Mouse (Mus musculus): ENCODE results near the gene Gm17268. TPM values are rescaled to one million over a fixed set of nuclear protein-coding genes. Genes with fewer than 3 reads are reported as not detected.

The Gm17268 gene
- polyA plus RNA-seq, 1 experiment from 2014 or later = not detected

DNA sequence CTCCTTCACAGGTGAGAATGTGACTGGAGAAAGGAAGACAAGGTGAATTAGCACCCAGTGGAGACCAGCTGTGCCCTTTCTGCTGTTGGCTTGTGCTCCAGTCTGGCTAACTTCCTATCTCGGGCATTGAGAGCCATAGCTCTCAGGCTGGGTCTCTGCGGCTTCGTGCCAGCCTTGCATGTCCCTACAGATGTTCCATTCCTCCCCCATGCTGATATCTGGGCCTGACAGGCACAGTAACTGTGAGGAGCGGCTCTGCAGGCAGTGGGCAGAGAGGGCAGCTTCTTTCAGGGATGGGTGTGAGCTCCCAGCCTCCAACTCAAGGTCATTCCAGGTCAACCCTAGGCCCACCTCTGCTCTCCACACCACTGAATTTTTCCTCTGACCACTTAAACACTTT, 38.9 kb downstream of the Gm17268 start:
- Histone ChIP-seq H3K27ac (no peak overlapping the region), H3K4me2 (no peak overlapping the region), H3K4me1 (replicated peaks) (no peaks in the 10 kb centered on the region), H3K9ac (no peak overlapping the region), H3K4me3 (no peak overlapping the region), H3K36me3 (no peaks in the 10 kb centered on the region), H3K27me3 (0 out of 2 replicates have a peak, but pooled peaks cover 7% of the 10 kb centered on the region), H3K9me3 (no peaks in the 10 kb centered on the region)
- no peak for ATAC-seq (ENCODE audit: low FRiP score)
- WGBS = 92% methylated on average over 4 of the region's 4 CpGs

DNA sequence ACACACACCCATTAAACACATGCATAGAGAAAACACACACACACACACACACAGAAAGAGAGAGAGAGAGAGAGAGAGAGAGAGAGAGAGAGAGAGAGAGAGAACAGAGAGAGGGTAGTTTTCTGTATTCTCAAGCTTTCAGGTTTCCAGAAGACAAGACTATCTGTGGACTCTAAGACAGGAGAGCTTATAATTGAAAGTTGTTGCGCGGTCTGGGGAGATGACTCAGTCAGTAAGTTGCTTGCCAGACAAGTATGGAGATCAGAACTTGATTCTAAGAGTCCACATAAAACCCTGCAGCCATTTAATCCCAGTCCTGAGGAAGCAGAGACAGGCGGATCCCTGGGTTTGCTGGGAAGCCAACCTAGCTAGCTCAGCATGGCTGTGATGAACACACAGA, 39.7 kb downstream of the Gm17268 start:
- no peaks in the 10 kb centered on the region for H3K9me3 ChIP-seq
- H3K4me3 ChIP-seq = no peak overlapping the region
- H3K27ac ChIP-seq = no peak overlapping the region
- no peak overlapping the region for H3K9ac ChIP-seq
- no peak overlapping the region for H3K4me2 ChIP-seq
- ATAC-seq (ENCODE audit: low FRiP score) = no peak
- WGBS = 86% methylated on average over 3 of the region's 3 CpGs
- H3K4me1 ChIP-seq (replicated peaks) = no peaks in the 10 kb centered on the region
- H3K27me3 ChIP-seq = 0 out of 2 replicates have a peak, but pooled peaks cover 7% of the 10 kb centered on the region
- no peaks in the 10 kb centered on the region for H3K36me3 ChIP-seq

DNA sequence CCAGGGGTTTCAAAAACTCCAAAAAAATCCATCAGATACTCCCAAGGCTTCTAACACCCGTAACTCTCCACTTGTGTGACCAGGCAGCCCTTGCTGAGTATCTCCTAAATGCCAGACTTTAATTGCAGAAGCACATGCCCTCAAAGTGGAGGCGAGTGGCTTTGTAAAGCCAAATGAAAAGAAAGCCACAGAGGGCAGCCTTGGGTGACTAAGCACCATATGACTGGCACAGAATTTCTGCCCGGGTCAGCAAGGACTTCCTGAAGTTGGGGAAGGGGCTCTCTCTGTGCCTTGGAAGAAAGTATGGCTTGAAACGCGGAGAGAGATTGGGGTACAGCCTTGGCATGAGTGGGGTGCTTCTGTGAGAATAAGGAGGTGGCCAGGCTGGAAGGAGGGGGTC, 41.3 kb downstream of the Gm17268 start:
- no peaks in the 10 kb centered on the region for H3K36me3 ChIP-seq
- H3K27me3 ChIP-seq = peaks cover 6% of the 10 kb centered on the region; the same call in 1 of the 2 replicates
- H3K27ac ChIP-seq = no peak overlapping the region
- H3K4me3 ChIP-seq = no peak overlapping the region
- 88% methylated on average over 5 of the region's 5 CpGs for WGBS
- H3K9ac ChIP-seq = no peak overlapping the region
- H3K4me2 ChIP-seq = no peak overlapping the region
- no peaks in the 10 kb centered on the region for H3K4me1 ChIP-seq (replicated peaks)
- H3K9me3 ChIP-seq = no peaks in the 10 kb centered on the region
- ATAC-seq (ENCODE audit: low FRiP score) = no peak

DNA sequence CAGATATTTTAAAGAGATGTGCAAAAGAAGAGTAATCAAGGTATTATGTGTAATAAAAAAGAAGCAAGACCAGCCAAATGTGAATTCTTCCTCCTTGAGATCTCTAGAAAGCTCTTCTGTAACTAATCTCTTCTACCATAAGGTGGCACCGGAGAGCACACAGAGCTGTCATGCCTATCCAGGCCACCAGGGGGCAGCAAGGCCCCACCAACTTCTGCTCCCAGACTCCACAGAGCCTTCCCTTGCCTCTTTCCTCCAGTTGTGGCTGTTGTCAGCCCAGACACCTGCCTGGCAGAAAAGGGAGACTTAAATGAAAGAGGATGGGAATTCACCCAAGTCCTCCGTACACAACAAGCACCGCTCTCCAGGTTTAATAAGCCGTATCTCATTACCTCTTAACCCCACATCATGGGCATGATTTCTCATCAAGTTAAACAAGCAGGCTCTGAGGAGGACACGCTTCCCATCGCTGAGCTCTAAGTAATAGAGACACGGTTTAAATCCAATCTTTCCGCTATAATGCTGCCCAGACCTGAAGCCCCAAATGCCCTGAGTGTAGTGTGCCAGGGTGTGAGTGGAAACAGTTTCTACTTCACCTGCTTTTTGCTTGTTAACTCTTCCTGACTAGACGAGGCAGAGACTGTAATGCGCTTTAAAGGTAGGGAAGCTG, 42.1 kb downstream of the Gm17268 start:
- H3K36me3 ChIP-seq = no peaks in the 10 kb centered on the region
- 66% methylated on average over 10 of the region's 10 CpGs for WGBS
- H3K4me3 ChIP-seq = no peak overlapping the region
- H3K9me3 ChIP-seq = no peaks in the 10 kb centered on the region
- no peaks in the 10 kb centered on the region for H3K4me1 ChIP-seq (replicated peaks)
- peaks cover 4% of the 10 kb centered on the region; the same call in 1 of the 2 replicates for H3K27me3 ChIP-seq
- no peak; the same call in 1 of the 2 replicates for ATAC-seq (ENCODE audit: low FRiP score)
- H3K27ac ChIP-seq = no peak overlapping the region
- H3K9ac ChIP-seq = no peak overlapping the region
- no peak overlapping the region for H3K4me2 ChIP-seq

DNA sequence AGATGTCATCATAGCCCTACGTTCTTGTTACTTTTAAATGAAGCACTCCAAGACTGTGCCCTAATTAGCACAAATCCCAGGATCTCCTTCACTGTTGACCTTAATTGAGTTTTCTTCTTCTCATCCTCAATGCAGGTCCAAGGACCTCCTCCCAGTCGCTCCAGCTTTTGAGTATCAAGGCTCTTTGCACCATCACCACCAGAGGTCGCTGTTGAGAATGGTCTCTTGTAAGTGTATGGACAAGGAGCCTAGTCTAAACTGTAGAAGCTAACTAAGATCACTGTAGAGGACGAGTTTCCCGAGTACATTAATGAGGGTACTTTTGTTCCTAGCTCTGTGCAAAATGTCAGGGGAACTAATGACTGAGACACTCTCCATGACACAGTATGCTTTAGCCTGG, 55.2 kb downstream of the Gm17268 start:
- Histone ChIP-seq H3K9ac (no peak overlapping the region), H3K27me3 (no peaks in the 10 kb centered on the region), H3K36me3 (no peaks in the 10 kb centered on the region), H3K4me1 (replicated peaks) (peaks cover 9% of the 10 kb centered on the region), H3K4me3 (no peak overlapping the region), H3K4me2 (no peak overlapping the region), H3K9me3 (no peaks in the 10 kb centered on the region), H3K27ac (no peak overlapping the region)
- 42% methylated on average over 5 of the region's 5 CpGs for WGBS
- no peak for ATAC-seq (ENCODE audit: low FRiP score)

DNA sequence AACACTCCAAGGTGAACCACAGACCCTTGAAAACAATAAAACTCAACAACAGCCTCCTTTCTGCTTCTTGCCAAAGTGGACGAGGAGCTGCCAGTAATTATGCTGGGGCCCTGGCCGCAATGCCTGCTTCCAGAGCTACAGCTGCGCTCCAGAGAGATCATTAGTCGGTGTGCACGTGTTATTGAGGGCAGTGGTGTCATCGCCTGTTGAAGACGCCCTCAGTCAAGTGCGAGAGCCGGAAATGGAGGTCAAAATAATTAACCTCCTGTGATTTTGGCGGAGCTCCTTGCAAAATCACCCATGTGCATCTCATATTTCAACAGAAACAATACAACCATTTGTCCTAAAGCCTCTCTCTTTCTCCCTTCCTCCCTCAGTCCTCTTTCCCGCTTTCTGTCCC, 56.2 kb downstream of the Gm17268 start:
- no peak overlapping the region for H3K4me3 ChIP-seq
- 33% methylated on average over 11 of the region's 11 CpGs for WGBS

More for the DNA sequence above, 56.2 kb downstream of the Gm17268 start:
- no peaks in the 10 kb centered on the region for H3K36me3 ChIP-seq
- H3K4me1 ChIP-seq (replicated peaks) = peaks cover 9% of the 10 kb centered on the region
- no peaks in the 10 kb centered on the region for H3K9me3 ChIP-seq
- H3K9ac ChIP-seq = no peak overlapping the region
- no peak for ATAC-seq (ENCODE audit: low FRiP score)
- no peaks in the 10 kb centered on the region for H3K27me3 ChIP-seq
- H3K4me2 ChIP-seq = no peak overlapping the region
- H3K27ac ChIP-seq = no peak overlapping the region

Other genes with a start within 250 kb of the Gm17268 start
- gene 5530401A14Rik, start 177.9 kb downstream of the Gm17268 start, polyA plus RNA-seq (2015; fragmentation: Nextera tagmentation; extraction: Ambion mirVana) = 0.30 and 0.40 TPM in 2 replicates
- 7.0 and 7.7 TPM in 2 replicates for gene Asic2, start 70.1 kb downstream of the Gm17268 start, polyA plus RNA-seq (2015; fragmentation: Nextera tagmentation; extraction: Ambion mirVana)
- gene Ccl2, start 3.0 kb downstream of the Gm17268 start, polyA plus RNA-seq (2015; fragmentation: Nextera tagmentation; extraction: Ambion mirVana) = 1.1 and 1.4 TPM in 2 replicates
- gene Ccl7, start 7.2 kb upstream of the Gm17268 start, polyA plus RNA-seq (2015; fragmentation: Nextera tagmentation; extraction: Ambion mirVana) = 0.57 and 1.0 TPM in 2 replicates
- gene Ccl11, start 19.3 kb upstream of the Gm17268 start, polyA plus RNA-seq (2015; fragmentation: Nextera tagmentation; extraction: Ambion mirVana) = 0.16 and 0.48 TPM in 2 replicates
- 1.1 and 2.0 TPM in 2 replicates for gene Ccl12, start 63.3 kb upstream of the Gm17268 start, polyA plus RNA-seq (2015; fragmentation: Nextera tagmentation; extraction: Ambion mirVana)
- gene Ccl8, start 76.6 kb upstream of the Gm17268 start, polyA plus RNA-seq (2015; fragmentation: Nextera tagmentation; extraction: Ambion mirVana) = not detected in 2 replicates

Data from hindbrain, embryonic 13.5 days (tissue).